Mouse (Mus musculus): ENCODE measurements around the gene Pkn2.

GRCm38 (mm10) chr3:142832910-142833309 is 48.9 kb downstream of the Pkn2 start:
- TF ChIP-seq RAD21 (IDR thresholded peaks at IDR 0.05; ENCODE audit: low read depth, low read length): no peak
- no peak for TF ChIP-seq CTCF (IDR thresholded peaks at IDR 0.05 in 2 of 3, conservative IDR thresholded peaks at IDR 0.05 in 1 of 3; ENCODE audit: control insufficient read depth in 1 of 3, insufficient read depth in 1 of 3, low read depth in 2 of 3, low read length in 3 of 3, poor library complexity in 1 of 3, severe bottlenecking in 1 of 3)
- TF ChIP-seq POLR2A (IDR thresholded peaks at IDR 0.05; ENCODE audit: control insufficient read depth in 1 of 2, insufficient read depth in 1 of 2, low read depth in 1 of 2, low read length in 2 of 2, poor library complexity in 1 of 2): no peak
- TF ChIP-seq EP300 (IDR thresholded peaks at IDR 0.05; ENCODE audit: low read depth in 1 of 2, low read length in 2 of 2): no peak

Data from MEL (cell line).